Mouse (Mus musculus) embryonic facial prominence, embryonic 15.5 days (tissue): Measurements from ENCODE around the gene Lin7a. TPM values are rescaled to one million over a fixed set of nuclear protein-coding genes. Genes with fewer than 3 reads are reported as not detected.

Experiments
- ATAC-seq: fragments of 200-750 bp; cut with Nextera tagmentation; 2 replicates; pipeline ENCODE4 v1.8.0; 2017; ENCODE audit warnings: low read depth, moderate TSS enrichment; ENCODE audit not compliant: insufficient number of reproducible peaks, low FRiP score, low TSS enrichment
- H3K27ac ChIP-seq: fragments of 300-500 bp; sonication (generic); replicated peaks from 2 replicates; pipeline ENCODE4 v1.5.1; 2015; ENCODE audit warnings: mild to moderate bottlenecking, inconsistent platforms
- H3K27me3 ChIP-seq: fragments of 300-500 bp; sonication (generic); 2 replicates; pipeline ENCODE4 v1.6.1; 2015; ENCODE audit warnings: inconsistent platforms
- H3K36me3 ChIP-seq: fragments of 300-500 bp; sonication (generic); 2 replicates; pipeline ENCODE4 v1.6.1; 2015; ENCODE audit warnings: mild to moderate bottlenecking, inconsistent platforms
- H3K4me1 ChIP-seq: fragments of 300-500 bp; sonication (generic); 2 replicates; pipeline ENCODE4 v1.6.1; 2015; ENCODE audit warnings: inconsistent platforms
- H3K4me2 ChIP-seq: fragments of 300-500 bp; sonication (generic); replicated peaks from 2 replicates; pipeline ENCODE4 v1.6.1; 2015; ENCODE audit warnings: mild to moderate bottlenecking, inconsistent platforms
- H3K4me3 ChIP-seq: fragments of 300-500 bp; sonication (generic); replicated peaks from 2 replicates; pipeline ENCODE4 v1.5.1; 2015; ENCODE audit warnings: mild to moderate bottlenecking, inconsistent platforms
- H3K9ac ChIP-seq: fragments of 300-500 bp; sonication (generic); 2 replicates; pipeline ENCODE4 v1.6.1; 2015; ENCODE audit warnings: inconsistent platforms
- H3K9me3 ChIP-seq: fragments of 300-500 bp; sonication (generic); replicated peaks from 2 replicates; pipeline ENCODE4 v1.6.1; 2016; ENCODE audit warnings: inconsistent platforms
- WGBS: fragments of 180-500 bp; shearing (Covaris S2); methylation state at CpG from one replicate; pipeline ENCODE4 v1.1.7; 2015; 5-methylcytosine and 5-hydroxymethylcytosine counted together
- polyA plus RNA-seq: library from polyadenylated mRNA; unstranded; fragments of >200 nt; fragmentation: Nextera tagmentation; extraction: Ambion mirVana; gene quantifications from 2 replicates; pipeline ENCODE4 v1.2.1, GENCODE M21; 2015

Gene Lin7a
- polyA plus RNA-seq, 1 experiment from 2014 or later = 5.0 TPM

DNA sequence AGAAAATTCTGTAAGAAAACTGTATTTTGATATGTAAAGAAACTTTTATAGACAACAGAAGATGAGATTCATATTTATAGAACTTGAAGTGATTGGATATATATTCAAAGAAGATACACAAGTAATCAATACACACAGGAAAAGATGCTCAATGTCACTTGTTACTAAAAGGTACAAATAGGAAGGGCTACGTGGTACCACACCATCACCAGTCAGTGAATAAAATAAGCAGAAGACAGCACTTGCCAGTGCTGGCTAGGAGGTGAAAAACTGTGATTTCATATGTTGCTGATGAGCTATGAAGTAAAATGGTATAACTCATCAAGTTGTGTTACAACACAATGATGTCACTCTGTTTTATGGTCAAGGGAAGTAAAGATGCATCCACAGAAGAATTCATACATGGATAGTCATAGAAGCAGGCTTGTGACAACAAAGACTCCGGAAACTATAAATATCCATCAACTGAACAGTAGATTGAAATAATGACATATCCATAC, 25.5 kb upstream of the Lin7a start:
- Histone ChIP-seq H3K9ac (no peak overlapping the region), H3K9me3 (no peaks in the 10 kb centered on the region), H3K27me3 (no peaks in the 10 kb centered on the region), H3K4me1 (no peaks in the 10 kb centered on the region), H3K4me2 (no peak overlapping the region), H3K4me3 (no peak overlapping the region), H3K27ac (no peak overlapping the region), H3K36me3 (no peaks in the 10 kb centered on the region)
- ATAC-seq = no peak
- 85% methylated on average over 2 of the region's 2 CpGs for WGBS

DNA sequence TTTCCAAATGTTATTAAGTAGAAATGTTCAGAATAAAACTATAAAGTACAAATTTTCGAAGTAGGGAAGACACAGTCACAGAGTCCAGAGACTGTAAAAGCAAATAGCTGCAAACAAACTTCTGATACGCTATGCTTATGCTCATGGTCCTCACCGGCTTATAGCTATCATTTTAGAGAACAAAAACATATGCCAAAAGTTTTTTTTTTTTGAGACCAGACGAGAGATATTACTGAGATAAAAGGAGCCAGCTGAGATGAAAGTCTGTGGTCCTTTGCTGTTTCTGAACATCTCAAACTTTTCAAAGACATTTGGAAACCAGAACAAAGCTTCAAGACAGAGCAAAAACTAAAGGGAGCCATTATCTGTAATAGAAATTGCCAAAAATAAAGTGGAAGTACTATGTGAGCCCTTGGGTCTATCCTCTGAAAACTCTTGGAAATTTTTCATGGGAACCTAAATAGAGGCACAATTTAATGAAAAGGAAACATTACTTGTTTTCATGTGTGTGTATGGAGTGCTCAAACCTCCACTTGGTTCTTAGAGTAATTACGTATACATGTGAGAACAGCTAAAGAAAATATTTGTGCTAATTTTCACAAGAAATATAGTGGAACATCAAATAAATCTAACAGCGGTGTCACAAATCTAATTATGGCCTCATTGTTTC, 24.4 kb upstream of the Lin7a start:
- 70% methylated on average over 6 of the region's 6 CpGs for WGBS
- Histone ChIP-seq H3K9me3 (no peaks in the 10 kb centered on the region), H3K27ac (no peak overlapping the region), H3K4me2 (no peak overlapping the region), H3K27me3 (no peaks in the 10 kb centered on the region), H3K9ac (no peak overlapping the region), H3K4me1 (no peaks in the 10 kb centered on the region), H3K36me3 (no peaks in the 10 kb centered on the region), H3K4me3 (no peak overlapping the region)
- no peak for ATAC-seq

DNA sequence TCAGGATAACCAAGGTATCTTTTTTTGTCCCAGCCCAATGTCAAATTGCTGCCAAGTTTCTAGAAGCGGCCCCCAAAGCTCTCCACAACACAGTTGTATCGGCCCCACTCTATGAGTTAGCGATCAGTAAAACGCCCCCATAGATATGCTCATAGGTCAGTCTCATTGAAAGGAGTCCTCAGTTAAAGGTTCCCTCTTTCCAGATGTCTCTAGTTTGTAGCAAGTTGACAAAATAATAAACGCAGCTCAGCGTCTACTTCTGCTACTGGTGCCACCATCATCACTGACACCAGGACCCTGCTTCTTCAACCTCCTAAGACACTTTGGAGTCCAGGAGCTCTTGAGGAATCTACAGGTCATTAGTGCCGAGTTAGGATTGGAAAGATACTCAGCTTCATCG, 23.0 kb upstream of the Lin7a start:
- Histone ChIP-seq H3K36me3 (no peaks in the 10 kb centered on the region), H3K4me2 (no peak overlapping the region), H3K4me3 (no peak overlapping the region), H3K27me3 (no peaks in the 10 kb centered on the region), H3K27ac (no peak overlapping the region), H3K4me1 (no peaks in the 10 kb centered on the region), H3K9ac (no peak overlapping the region), H3K9me3 (no peaks in the 10 kb centered on the region)
- WGBS = 87% methylated on average over 8 of the region's 8 CpGs
- no peak for ATAC-seq

DNA sequence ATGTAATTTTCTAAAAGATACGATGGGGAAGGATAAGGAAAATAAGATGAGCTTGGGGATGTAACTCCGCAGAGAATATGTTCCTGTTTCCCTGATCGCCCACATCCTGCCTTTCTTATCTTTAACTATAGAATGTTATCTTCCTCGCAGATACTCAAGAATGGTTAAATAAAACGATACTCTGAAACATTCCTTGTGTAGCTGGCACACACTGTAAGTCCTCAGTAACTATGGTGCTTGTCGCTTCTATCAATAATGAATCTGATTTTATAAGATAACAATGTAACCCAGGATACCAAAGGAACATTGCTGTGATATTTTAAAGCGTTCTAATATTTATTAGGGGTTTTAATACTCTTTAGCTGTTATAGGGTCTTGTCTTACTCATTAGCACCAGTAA, 22.4 kb upstream of the Lin7a start:
- ATAC-seq = no peak
- Histone ChIP-seq H3K27me3 (no peaks in the 10 kb centered on the region), H3K9ac (no peak overlapping the region), H3K4me2 (no peak overlapping the region), H3K4me1 (no peaks in the 10 kb centered on the region), H3K27ac (no peak overlapping the region), H3K9me3 (no peaks in the 10 kb centered on the region), H3K36me3 (no peaks in the 10 kb centered on the region), H3K4me3 (no peak overlapping the region)
- WGBS = 86% methylated on average over 7 of the region's 7 CpGs

DNA sequence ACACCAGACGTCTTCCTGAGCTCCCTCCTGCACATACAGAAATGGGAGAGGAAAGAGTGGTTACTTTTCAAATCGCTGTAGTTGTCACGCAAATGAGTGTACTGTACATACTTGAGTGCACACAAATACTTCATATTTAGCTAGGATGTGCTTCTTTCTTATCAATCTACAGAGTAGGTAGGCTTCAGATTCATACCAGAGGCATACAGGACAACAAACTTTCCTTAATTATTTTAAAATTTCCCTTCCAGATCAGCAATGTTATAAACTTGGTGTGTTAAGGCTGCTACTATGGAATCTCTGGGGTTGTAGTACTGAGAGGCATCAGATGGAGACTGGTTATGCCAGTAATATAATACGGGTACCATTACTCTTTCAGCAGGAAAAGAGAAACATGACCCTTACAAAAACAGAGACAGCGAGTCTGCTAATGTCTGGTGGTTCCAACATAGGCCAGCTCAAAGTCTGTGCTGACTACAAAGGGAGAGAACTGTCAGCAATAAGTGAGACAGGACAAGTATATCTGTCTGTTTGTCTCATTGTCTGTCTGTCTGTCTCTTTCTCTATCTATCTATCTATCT, 21.8 kb upstream of the Lin7a start:
- ATAC-seq = no peak

DNA sequence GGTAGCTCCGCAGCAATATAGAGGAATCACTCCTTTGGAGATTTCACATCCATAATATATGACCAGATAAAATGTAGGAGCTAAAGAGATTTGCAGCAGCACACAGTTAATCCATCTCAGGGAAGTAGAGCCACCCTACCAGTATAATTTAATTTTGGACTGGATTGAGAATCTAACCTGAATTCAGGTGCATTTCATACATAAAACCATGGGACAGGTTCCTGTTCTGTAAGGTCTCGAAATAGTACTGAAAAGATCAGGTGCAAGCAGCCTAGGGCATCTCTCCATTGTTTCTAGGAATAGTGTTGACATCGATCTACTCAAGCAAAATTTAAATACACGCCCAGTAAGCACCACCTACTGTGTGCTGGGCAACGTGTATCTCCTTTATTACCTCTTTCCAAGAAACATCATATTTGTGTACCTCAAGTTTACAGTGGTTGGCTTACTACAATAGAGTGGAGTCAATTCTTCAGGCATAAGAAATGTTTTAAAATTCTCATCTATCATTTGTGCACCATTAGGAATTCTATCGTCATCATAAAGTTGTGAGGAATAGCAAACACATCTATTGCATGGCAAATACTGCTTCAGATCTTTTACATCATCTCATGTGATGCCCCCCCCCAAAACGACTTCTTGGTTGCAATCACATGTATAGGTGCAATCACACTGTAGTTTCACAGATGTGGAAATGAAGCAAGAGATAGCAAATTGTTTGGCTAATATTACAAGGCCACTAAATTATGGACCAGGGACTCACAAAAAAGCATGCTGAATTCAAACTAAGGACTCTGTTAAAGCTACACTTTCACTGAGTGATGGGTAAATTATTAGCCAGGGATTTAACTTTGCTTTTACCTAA, 20.9 kb upstream of the Lin7a start:
- H3K27ac ChIP-seq = no peak overlapping the region
- H3K9ac ChIP-seq = no peak overlapping the region
- 80% methylated on average over 7 of the region's 7 CpGs for WGBS
- no peaks in the 10 kb centered on the region for H3K4me1 ChIP-seq
- no peak for ATAC-seq
- no peaks in the 10 kb centered on the region for H3K27me3 ChIP-seq
- H3K9me3 ChIP-seq = no peaks in the 10 kb centered on the region
- no peaks in the 10 kb centered on the region for H3K36me3 ChIP-seq
- H3K4me2 ChIP-seq = no peak overlapping the region
- H3K4me3 ChIP-seq = no peak overlapping the region

More for the DNA sequence above, 21.8 kb upstream of the Lin7a start:
- Histone ChIP-seq H3K27ac (no peak overlapping the region), H3K4me2 (no peak overlapping the region), H3K9ac (no peak overlapping the region), H3K4me1 (no peaks in the 10 kb centered on the region), H3K9me3 (no peaks in the 10 kb centered on the region), H3K36me3 (no peaks in the 10 kb centered on the region), H3K27me3 (no peaks in the 10 kb centered on the region), H3K4me3 (no peak overlapping the region)
- 59% methylated on average over 5 of the region's 5 CpGs for WGBS

DNA sequence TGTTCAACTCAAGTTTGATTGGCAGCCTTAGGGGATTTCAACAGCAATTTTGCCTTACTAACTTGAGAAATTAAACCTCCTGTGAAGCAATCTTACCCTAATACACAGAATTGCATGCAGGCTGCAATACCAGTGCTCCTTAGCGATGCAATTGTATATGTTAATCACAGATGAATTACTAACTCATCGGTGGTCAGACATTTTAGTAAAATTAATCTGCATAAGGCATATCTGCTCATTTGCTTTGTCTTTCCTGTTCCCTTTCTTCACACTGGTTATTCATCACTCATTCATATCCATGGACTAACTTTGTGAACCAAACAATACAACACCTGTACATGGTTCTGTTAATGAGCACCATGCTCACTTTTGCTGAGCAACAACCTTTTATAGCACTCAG, 20.2 kb upstream of the Lin7a start:
- Histone ChIP-seq H3K4me2 (no peak overlapping the region), H3K36me3 (no peaks in the 10 kb centered on the region), H3K9me3 (no peaks in the 10 kb centered on the region), H3K9ac (no peak overlapping the region), H3K4me3 (no peak overlapping the region), H3K27ac (no peak overlapping the region), H3K4me1 (no peaks in the 10 kb centered on the region), H3K27me3 (no peaks in the 10 kb centered on the region)
- WGBS = 70% methylated on average over 2 of the region's 2 CpGs
- no peak for ATAC-seq

DNA sequence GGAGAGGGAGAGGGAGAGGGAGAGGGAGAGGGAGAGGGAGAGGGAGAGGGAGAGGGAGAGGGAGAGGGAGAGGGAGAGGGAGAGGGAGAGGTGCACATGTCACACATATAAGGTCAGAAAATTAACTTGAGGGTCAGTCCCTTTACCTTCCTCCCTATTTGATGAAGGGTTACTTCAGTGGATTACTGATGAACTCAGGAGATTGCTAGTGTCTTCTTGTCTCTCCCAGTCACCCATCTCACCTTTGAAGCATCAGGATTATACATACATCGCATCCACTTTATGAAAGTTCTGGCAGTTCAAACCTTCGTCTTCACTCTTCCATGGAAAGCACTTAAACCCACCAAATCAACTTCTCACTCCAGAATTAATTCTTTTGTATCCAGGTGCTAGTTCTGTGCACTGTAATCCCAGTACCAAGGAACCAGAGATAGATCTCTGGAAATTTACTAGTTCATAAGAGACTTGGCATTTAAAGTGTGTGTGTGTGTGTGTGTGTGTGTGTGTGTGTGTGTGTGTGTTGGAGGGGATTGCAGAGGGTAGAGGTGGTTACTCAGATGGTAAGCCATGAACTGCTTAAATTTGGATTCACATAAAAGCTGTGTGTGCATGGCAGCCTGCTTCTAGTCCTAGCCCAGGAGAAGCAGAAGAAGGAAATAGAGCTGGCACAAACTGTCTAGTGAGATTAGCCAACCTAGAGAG, 19.5 kb upstream of the Lin7a start:
- WGBS = 85% methylated on average over 2 of the region's 2 CpGs
- H3K4me1 ChIP-seq = no peaks in the 10 kb centered on the region
- H3K36me3 ChIP-seq = no peaks in the 10 kb centered on the region
- no peak overlapping the region for H3K4me2 ChIP-seq
- ATAC-seq = no peak
- H3K9ac ChIP-seq = no peak overlapping the region
- no peaks in the 10 kb centered on the region for H3K9me3 ChIP-seq
- no peak overlapping the region for H3K27ac ChIP-seq
- no peaks in the 10 kb centered on the region for H3K27me3 ChIP-seq
- no peak overlapping the region for H3K4me3 ChIP-seq

DNA sequence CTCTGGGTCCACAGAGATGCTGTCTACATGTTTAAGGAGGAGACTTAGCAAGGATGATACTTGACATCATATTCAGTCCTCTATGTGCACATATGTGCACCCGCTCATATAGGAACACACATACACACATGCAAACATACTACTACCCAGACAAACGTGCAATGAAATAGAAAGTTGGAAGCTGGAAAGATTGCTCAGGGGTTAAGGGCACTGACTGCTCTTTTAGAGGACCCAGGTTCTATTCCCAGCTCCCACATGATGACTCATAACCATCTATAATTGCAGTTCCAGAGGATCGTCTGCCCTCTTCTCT, 19.0 kb upstream of the Lin7a start:
- Histone ChIP-seq H3K27me3 (no peaks in the 10 kb centered on the region), H3K4me1 (no peaks in the 10 kb centered on the region), H3K27ac (no peak overlapping the region), H3K9ac (no peak overlapping the region), H3K36me3 (no peaks in the 10 kb centered on the region), H3K4me3 (no peak overlapping the region), H3K9me3 (no peaks in the 10 kb centered on the region), H3K4me2 (no peak overlapping the region)
- no peak for ATAC-seq
- 84% methylated on average over 3 of the region's 3 CpGs for WGBS

DNA sequence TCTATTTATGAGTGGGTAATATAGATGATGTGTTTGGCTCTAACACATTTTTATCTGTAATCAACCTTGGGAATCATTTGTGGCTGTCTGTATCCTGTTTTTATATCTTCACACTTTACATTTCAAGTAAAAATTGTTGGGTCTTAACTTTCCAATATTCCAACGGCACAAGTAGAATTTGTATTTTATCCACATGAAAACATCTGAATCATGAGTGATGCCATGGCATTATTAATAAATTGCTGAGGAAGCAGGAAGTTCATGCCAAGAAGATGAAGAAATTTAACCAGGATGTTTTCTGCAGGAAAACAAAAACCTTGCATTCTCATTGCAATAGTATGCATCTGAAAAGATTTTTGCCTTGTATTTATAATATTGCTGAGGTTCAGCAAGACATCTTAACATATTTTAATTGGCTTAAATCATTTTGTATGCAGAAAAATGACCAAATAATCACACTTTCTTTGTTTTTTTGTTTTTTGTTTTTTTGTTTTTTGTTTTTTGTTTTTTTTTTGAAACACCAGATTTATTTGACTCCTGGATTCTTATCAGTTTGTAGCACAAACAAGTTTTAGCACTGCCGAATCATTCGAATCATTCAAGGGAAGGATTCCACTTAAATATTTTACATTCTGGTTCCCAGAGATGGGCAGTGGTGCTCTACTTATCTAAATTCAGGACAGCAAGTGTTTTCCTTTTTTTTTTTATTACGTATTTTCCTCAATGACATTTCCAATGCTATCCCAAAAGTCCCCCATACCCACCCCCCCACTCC, 18.1 kb upstream of the Lin7a start:
- H3K4me1 ChIP-seq = no peaks in the 10 kb centered on the region
- WGBS = 82% methylated on average over 4 of the region's 4 CpGs
- no peaks in the 10 kb centered on the region for H3K27me3 ChIP-seq
- H3K4me2 ChIP-seq = no peak overlapping the region
- no peak overlapping the region for H3K9ac ChIP-seq
- H3K27ac ChIP-seq = no peak overlapping the region
- ATAC-seq = no peak
- no peaks in the 10 kb centered on the region for H3K36me3 ChIP-seq
- no peak overlapping the region for H3K4me3 ChIP-seq
- no peaks in the 10 kb centered on the region for H3K9me3 ChIP-seq

DNA sequence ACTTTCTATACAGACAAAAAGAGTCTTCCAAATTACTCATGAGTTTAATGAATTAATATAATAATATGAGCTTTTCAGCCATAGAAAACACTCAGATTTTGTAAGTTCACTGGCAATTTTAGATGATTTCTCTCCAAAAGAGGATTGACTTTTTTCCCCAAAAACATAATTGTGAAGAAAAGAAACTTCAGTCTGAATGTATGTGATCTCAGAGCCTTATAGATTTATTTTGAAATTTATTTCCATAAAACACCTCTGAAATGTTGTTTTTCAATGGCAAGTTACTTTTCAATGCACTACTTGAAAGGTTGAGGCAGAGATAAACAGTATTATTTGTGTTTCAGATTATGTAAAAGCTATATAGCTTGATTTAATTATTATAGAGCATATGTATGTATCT, 16.8 kb upstream of the Lin7a start:
- H3K9me3 ChIP-seq = no peaks in the 10 kb centered on the region
- no peak overlapping the region for H3K4me2 ChIP-seq
- H3K4me3 ChIP-seq = no peak overlapping the region
- H3K9ac ChIP-seq = no peak overlapping the region
- no peak for ATAC-seq
- H3K36me3 ChIP-seq = no peaks in the 10 kb centered on the region
- no peaks in the 10 kb centered on the region for H3K27me3 ChIP-seq
- H3K4me1 ChIP-seq = no peaks in the 10 kb centered on the region
- H3K27ac ChIP-seq = no peak overlapping the region
